In the genomic region with DNA sequence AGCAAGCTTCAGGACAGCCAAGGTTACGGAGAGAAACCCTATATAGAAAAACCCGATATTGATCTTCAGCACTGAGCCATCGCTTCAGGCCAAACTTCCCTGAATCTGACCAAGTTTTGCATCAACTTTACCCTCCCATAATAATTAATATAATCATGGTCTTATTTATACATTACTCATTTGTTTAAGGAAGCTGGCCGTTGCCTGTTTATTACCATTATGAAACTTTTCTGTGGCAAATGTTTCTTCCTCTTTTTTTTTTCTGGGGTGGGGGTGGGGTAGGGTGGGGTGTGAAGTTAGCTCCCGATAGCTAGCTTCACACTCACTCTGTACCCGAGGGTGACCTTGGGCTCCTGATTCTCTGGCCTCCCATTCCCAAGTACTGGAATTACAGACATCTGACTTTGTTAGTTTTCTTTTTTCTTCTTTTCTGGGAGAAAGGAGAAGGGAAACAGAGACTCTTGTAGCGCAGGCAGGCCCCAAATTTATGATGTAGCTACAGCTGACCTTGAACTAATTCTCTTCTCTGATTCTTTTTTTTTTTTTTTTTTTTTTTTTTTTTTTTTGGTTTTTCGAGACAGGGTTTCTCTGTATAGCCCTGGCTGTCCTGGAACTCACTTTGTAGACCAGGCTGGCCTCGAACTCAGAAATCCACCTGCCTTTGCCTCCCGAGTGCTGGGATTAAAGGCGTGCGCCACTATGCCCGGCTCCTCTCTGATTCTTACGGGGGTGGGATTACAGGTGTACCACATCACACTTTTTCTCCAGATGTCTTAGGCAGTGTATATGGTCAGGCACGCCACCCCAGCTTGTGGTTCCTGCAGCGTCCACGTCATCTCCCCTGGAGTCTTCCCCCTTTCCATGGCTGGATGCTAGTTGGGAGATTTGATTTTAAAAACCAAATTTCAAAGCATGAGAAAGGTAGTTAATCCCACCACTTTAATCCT, we compare ENCODE assay signal across 1 mouse cellular context.
TF ChIP-seq lines count a peak whose summit lies in the region.

No protein-coding gene starts in this region.

TF ChIP-seq in MEL, 35 proteins besides CTCF, POLR2A, EP300 and RAD21:
- peak; percentile 69; the same call in 1 of the 2 replicates for TF ChIP-seq ETS1 (IDR thresholded peaks at IDR 0.05; ENCODE audit: low read depth, low read length)
- TF ChIP-seq POLR2AphosphoS2 (IDR thresholded peaks at IDR 0.05; ENCODE audit: low read length) = no peak
- no peak for TF ChIP-seq SMC3 (IDR thresholded peaks at IDR 0.05; ENCODE audit: low read depth, low read length)
- TF ChIP-seq KAT2A (conservative IDR thresholded peaks at IDR 0.05; ENCODE audit: low read depth, low read length) = no peak
- TF ChIP-seq MAFK (IDR thresholded peaks at IDR 0.05; ENCODE audit: borderline replicate concordance, low read depth, low read length) = no peak
- TF ChIP-seq NELFE (IDR thresholded peaks at IDR 0.05; ENCODE audit: low read depth, low read length) = no peak
- TF ChIP-seq MYC (IDR thresholded peaks at IDR 0.05; ENCODE audit: low read depth, low read length) = no peak
- TF ChIP-seq MYB (IDR thresholded peaks at IDR 0.05; ENCODE audit: low read depth, low read length) = 0 out of 2 replicates have a peak, but pooled peaks have one; percentile 28
- no peak for TF ChIP-seq MEF2A (IDR thresholded peaks at IDR 0.05; ENCODE audit: extremely low read depth, insufficient replicate concordance, low read depth, low read length, poor library complexity, severe bottlenecking)
- TF ChIP-seq ELF1 (IDR thresholded peaks at IDR 0.05; ENCODE audit: low read depth, low read length) = peak; percentile 58
- peak; percentile 72 for TF ChIP-seq SIN3A (IDR thresholded peaks at IDR 0.05; ENCODE audit: low read length)
- TF ChIP-seq ZMIZ1 (IDR thresholded peaks at IDR 0.05; ENCODE audit: low read depth, low read length) = no peak
- TF ChIP-seq USF1 (IDR thresholded peaks at IDR 0.05; ENCODE audit: low read depth, low read length) = no peak
- no peak for TF ChIP-seq ZKSCAN1 (IDR thresholded peaks at IDR 0.05; ENCODE audit: low read depth, low read length)
- TF ChIP-seq JUND (IDR thresholded peaks at IDR 0.05; ENCODE audit: low read depth, low read length) = no peak
- TF ChIP-seq MAZ (IDR thresholded peaks at IDR 0.05; ENCODE audit: low read depth, low read length) = 0 out of 2 replicates have a peak, but pooled peaks have one; percentile 41
- TF ChIP-seq ZC3H11A (IDR thresholded peaks at IDR 0.05; ENCODE audit: low read depth, low read length) = no peak
- 0 out of 2 replicates have a peak, but pooled peaks have one; percentile 26 for TF ChIP-seq RCOR1 (IDR thresholded peaks at IDR 0.05; ENCODE audit: low read depth, low read length)
- TF ChIP-seq MXI1 (IDR thresholded peaks at IDR 0.05; ENCODE audit: low read depth, low read length) = no peak
- TF ChIP-seq TAL1 (IDR thresholded peaks at IDR 0.05; ENCODE audit: low read length) = no peak
- no peak for TF ChIP-seq USF2 (IDR thresholded peaks at IDR 0.05; ENCODE audit: borderline replicate concordance in 1 of 2, insufficient read depth in 1 of 2, low read depth in 1 of 2, low read length in 2 of 2)
- no peak for TF ChIP-seq NRF1 (IDR thresholded peaks at IDR 0.05; ENCODE audit: insufficient read depth, low read depth, low read length, poor library complexity, severe bottlenecking)
- TF ChIP-seq CHD1 (IDR thresholded peaks at IDR 0.05; ENCODE audit: low read depth, low read length) = no peak
- TF ChIP-seq E2F4 (IDR thresholded peaks at IDR 0.05; ENCODE audit: borderline replicate concordance, low read depth, low read length) = no peak
- no peak for TF ChIP-seq UBTF (IDR thresholded peaks at IDR 0.05; ENCODE audit: borderline replicate concordance, insufficient read depth, low read depth, low read length)
- TF ChIP-seq GATA1 (IDR thresholded peaks at IDR 0.05; ENCODE audit: low read depth, low read length) = no peak; the same call in 1 of the 2 replicates
- 0 out of 2 replicates have a peak, but pooled peaks have one; percentile 22 for TF ChIP-seq TCF12 (IDR thresholded peaks at IDR 0.05; ENCODE audit: low read depth, low read length)
- no peak for TF ChIP-seq GABPA (IDR thresholded peaks at IDR 0.05; ENCODE audit: low read depth, low read length)
- TF ChIP-seq ZNF384 (IDR thresholded peaks at IDR 0.05; ENCODE audit: low read depth, low read length) = peak; percentile 94
- TF ChIP-seq POLR2AphosphoS5 (IDR thresholded peaks at IDR 0.05; ENCODE audit: borderline replicate concordance, low read depth, low read length) = no peak
- no peak for TF ChIP-seq HCFC1 (IDR thresholded peaks at IDR 0.05; ENCODE audit: low read depth, low read length)
- no peak for TF ChIP-seq TBP (IDR thresholded peaks at IDR 0.05; ENCODE audit: low read depth, low read length)
- no peak; the same call in 1 of the 2 replicates for TF ChIP-seq BHLHE40 (IDR thresholded peaks at IDR 0.05; ENCODE audit: borderline replicate concordance, low read depth, low read length)
- TF ChIP-seq CHD2 (IDR thresholded peaks at IDR 0.05; ENCODE audit: low read length) = 0 out of 2 replicates have a peak, but pooled peaks have one; percentile 18
- no peak for TF ChIP-seq MAX (IDR thresholded peaks at IDR 0.05; ENCODE audit: low read length)
